Mouse (Mus musculus) hindbrain, embryonic 13.5 days (tissue): ENCODE measurements around the gene Rpa1. TPM values are rescaled to one million over a fixed set of nuclear protein-coding genes. Genes with fewer than 3 reads are reported as not detected.

Source experiments
- ATAC-seq: fragments of 200-750 bp; cut with Nextera tagmentation; 2 replicates; pipeline ENCODE4 v1.8.0; 2017; ENCODE audit warnings: moderate TSS enrichment; ENCODE audit not compliant: low FRiP score
- H3K27ac ChIP-seq: fragments of 300-500 bp; sonication (generic); 2 replicates; pipeline ENCODE4 v1.5.1; 2015; ENCODE audit warnings: inconsistent platforms, mild to moderate bottlenecking, moderate library complexity
- H3K27me3 ChIP-seq: fragments of 300-500 bp; sonication (generic); 2 replicates; pipeline ENCODE4 v1.6.1; 2015; ENCODE audit warnings: mild to moderate bottlenecking, inconsistent platforms
- H3K36me3 ChIP-seq: fragments of 300-500 bp; sonication (generic); 2 replicates; pipeline ENCODE4 v1.6.1; 2015; ENCODE audit warnings: mild to moderate bottlenecking, inconsistent platforms
- H3K4me1 ChIP-seq: fragments of 300-500 bp; sonication (generic); replicated peaks from 2 replicates; pipeline ENCODE4 v1.6.1; 2015; ENCODE audit warnings: inconsistent platforms
- H3K4me2 ChIP-seq: fragments of 300-500 bp; sonication (generic); 2 replicates; pipeline ENCODE4 v1.6.1; 2015; ENCODE audit warnings: inconsistent platforms, mild to moderate bottlenecking, moderate library complexity
- H3K4me3 ChIP-seq: fragments of 300-500 bp; sonication (generic); 2 replicates; pipeline ENCODE4 v1.5.1; 2015; ENCODE audit warnings: mild to moderate bottlenecking, inconsistent platforms
- H3K9ac ChIP-seq: fragments of 300-500 bp; sonication (generic); 2 replicates; pipeline ENCODE4 v1.6.1; 2015; ENCODE audit warnings: mild to moderate bottlenecking, inconsistent platforms
- H3K9me3 ChIP-seq: fragments of 300-500 bp; sonication (generic); 2 replicates; pipeline ENCODE4 v1.6.1; 2016; ENCODE audit warnings: inconsistent platforms
- WGBS: fragments of 180-500 bp; shearing (Covaris S2); methylation state at CpG from one replicate; pipeline ENCODE4 v1.1.7; 2015; 5-methylcytosine and 5-hydroxymethylcytosine counted together
- microRNA-seq: library from miRNA; unstranded; fragments of <30 nt; microRNA quantifications from one replicate; pipeline ENCODE4, GENCODE M21; 2016
- polyA plus RNA-seq: library from polyadenylated mRNA; unstranded; fragments of >200 nt; fragmentation: Nextera tagmentation; extraction: Ambion mirVana; gene quantifications from 2 replicates; pipeline ENCODE4 v1.2.1, GENCODE M21; 2015

Rpa1 gene
- polyA plus RNA-seq, 1 experiment from 2014 or later: 63.6 TPM

DNA sequence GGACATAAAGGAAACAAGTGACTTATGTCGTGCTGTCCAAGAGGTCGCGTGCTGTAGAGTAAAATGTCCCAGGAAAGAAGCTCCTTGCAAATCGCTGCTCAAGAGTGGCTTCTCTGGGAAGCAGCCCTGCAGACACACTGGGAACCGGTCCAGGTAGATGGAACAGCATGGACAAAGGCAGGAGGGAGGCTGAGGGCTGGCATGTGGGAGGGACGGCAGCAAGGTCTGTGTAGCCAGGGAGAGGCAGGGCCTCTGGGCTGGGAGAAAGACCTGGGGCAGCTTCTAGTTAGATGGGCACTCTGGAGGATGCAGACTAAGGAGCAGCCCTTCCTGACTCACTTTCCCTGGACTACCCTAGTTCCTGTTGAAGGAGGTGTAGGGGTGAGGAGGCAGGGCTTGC is 88.7 kb downstream of the Rpa1 start:
- Histone ChIP-seq H3K27ac (no peak overlapping the region), H3K27me3 (no peaks in the 10 kb centered on the region), H3K36me3 (no peaks in the 10 kb centered on the region), H3K4me2 (no peak overlapping the region), H3K4me3 (no peak overlapping the region), H3K4me1 (peaks cover 61% of the 10 kb centered on the region), H3K9me3 (no peaks in the 10 kb centered on the region), H3K9ac (no peak overlapping the region)
- no peak for ATAC-seq
- 75% methylated on average over 6 of the region's 6 CpGs for WGBS

DNA sequence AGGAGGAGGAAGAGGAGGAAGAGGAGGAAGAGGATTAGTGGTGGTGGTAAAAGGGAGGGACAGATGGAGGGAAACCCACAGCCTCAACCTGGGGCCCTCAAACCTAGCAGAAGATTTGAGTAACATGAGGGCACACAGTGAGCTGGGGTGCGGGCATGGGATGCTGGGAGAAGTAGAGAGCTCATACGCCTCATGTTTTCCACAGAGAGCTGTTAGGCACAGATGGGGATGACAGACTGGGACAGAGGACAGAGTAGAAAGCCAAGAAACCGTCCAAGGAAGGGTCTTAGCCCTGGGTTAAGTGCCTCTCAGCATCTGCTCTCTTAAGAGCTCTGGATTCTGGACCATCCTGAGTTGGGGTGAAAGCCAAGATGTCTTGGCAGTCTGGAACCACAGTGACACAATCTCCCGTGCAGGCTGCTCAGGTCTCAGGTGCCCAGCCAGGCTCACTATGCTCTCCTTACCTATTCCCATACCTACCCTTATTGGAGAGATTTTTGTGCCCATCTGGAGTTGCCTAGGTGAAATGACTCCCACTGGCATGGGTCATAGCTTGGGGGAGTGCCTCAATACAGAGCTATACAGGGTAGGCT is 91.0 kb downstream of the Rpa1 start:
- no peak for ATAC-seq
- H3K4me3 ChIP-seq: no peak overlapping the region
- no peaks in the 10 kb centered on the region for H3K36me3 ChIP-seq
- H3K27ac ChIP-seq: no peak overlapping the region
- WGBS: 76% methylated on average over 4 of the region's 4 CpGs
- H3K9ac ChIP-seq: no peak overlapping the region
- no peaks in the 10 kb centered on the region for H3K27me3 ChIP-seq
- no peak overlapping the region for H3K4me2 ChIP-seq
- peaks cover 41% of the 10 kb centered on the region for H3K4me1 ChIP-seq
- H3K9me3 ChIP-seq: no peaks in the 10 kb centered on the region

DNA sequence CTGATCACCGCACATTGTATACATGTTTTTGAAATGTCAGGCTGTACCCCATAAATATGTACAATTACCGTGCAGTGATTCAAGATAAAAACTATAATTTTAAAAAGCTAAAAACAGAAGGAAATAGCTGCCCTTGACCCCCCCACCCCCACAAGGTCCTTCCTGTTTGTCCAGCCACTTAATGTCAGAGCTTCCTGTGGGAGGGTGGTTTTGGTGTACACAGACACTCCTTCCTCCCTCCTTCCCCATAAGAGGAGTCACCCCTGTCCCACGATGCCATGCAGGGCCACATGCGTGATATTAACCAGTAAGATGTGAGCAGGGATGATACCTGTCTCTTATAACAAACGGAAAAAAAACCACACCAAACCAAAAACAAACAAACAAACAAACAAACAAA is 92.8 kb downstream of the Rpa1 start:
- Histone ChIP-seq H3K27ac (no peak overlapping the region), H3K27me3 (no peaks in the 10 kb centered on the region), H3K36me3 (no peaks in the 10 kb centered on the region), H3K9ac (no peak overlapping the region), H3K9me3 (no peaks in the 10 kb centered on the region), H3K4me1 (peaks cover 22% of the 10 kb centered on the region), H3K4me3 (no peak overlapping the region), H3K4me2 (no peak overlapping the region)
- no peak for ATAC-seq
- 86% methylated on average over 5 of the region's 5 CpGs for whole genome bisulfite sequencing

DNA sequence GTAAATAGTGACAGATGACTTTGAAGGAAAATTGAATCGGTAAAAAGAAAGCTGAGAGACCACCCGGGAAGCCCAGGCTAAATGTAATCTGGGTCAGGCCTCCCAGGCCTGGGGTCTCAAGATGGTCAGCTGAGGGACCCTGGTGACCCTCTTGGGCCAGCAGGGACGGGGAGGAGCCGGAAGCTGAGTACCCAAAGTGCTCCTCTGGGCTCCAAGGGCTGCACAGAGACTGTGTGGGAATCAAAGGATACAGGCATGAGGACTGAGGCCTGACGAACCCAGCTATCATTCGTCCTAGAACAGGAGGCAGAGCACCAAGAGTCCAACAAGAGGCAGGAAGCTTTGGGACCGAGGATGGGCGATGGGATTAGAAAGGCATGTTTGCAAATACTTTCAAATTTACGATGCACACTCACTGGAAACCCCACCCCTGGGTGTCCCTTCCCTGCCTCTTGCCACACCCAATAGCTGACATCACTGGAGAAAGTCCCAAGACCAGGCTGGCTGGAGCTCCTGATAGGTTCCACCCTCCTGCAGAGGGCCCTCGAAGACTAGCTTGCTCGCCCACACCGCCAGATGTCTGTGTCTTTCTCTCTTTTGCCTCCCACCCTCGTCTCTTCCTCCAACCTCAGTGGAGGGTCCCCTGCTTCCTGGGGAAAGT is 93.7 kb downstream of the Rpa1 start:
- Histone ChIP-seq H3K4me3 (no peak overlapping the region), H3K9me3 (no peaks in the 10 kb centered on the region), H3K27me3 (no peaks in the 10 kb centered on the region), H3K27ac (no peak overlapping the region), H3K4me1 (peaks cover 21% of the 10 kb centered on the region), H3K9ac (no peak overlapping the region), H3K36me3 (no peaks in the 10 kb centered on the region), H3K4me2 (no peak overlapping the region)
- WGBS: 74% methylated on average over 13 of the region's 13 CpGs
- ATAC-seq: no peak

- H3K36me3 ChIP-seq: no peaks in the 10 kb centered on the region
- H3K4me2 ChIP-seq: no peak overlapping the region
- H3K27ac ChIP-seq: no peak overlapping the region
- 57% methylated on average over 7 of the region's 7 CpGs for WGBS
- H3K9me3 ChIP-seq: no peaks in the 10 kb centered on the region
- H3K9ac ChIP-seq: no peak overlapping the region
- no peak for ATAC-seq
- H3K4me1 ChIP-seq: peaks cover 25% of the 10 kb centered on the region
- no peaks in the 10 kb centered on the region for H3K27me3 ChIP-seq
- H3K4me3 ChIP-seq: no peak overlapping the region
Observed at GRCm38 (mm10) chr11:75251557-75252070, 96.5 kb downstream of the Rpa1 start.

GRCm38 (mm10) chr11:75251006-75251512 is 97.1 kb downstream of the Rpa1 start:
- Histone ChIP-seq H3K4me2 (no peak overlapping the region), H3K4me1 (peaks cover 27% of the 10 kb centered on the region), H3K9me3 (no peaks in the 10 kb centered on the region), H3K36me3 (no peaks in the 10 kb centered on the region), H3K4me3 (no peak overlapping the region), H3K27ac (no peak overlapping the region), H3K27me3 (no peaks in the 10 kb centered on the region), H3K9ac (no peak overlapping the region)
- WGBS: 83% methylated on average over 4 of the region's 4 CpGs
- ATAC-seq: no peak

- Histone ChIP-seq H3K4me3 (no peak overlapping the region), H3K27ac (peak overlapping the region; percentile 58), H3K4me1 (peaks cover 37% of the 10 kb centered on the region), H3K9ac (no peak overlapping the region), H3K36me3 (no peaks in the 10 kb centered on the region), H3K4me2 (no peak overlapping the region), H3K27me3 (no peaks in the 10 kb centered on the region), H3K9me3 (no peaks in the 10 kb centered on the region)
- 82% methylated on average over 9 of the region's 9 CpGs for WGBS
- ATAC-seq: no peak
Observed at GRCm38 (mm10) chr11:75249588-75249987, 98.5 kb downstream of the Rpa1 start.

Small RNAs within 50 kb of the gene (microRNA-seq; reads per million reads assigned to microRNA genes)
- gene Gm47300: not detected

Other genes with a start within 250 kb of the Rpa1 start
- 3.4 TPM in 2 replicates for gene Hic1, start 178.8 kb downstream of the Rpa1 start, polyA plus RNA-seq
- gene Ovca2, start 169.5 kb downstream of the Rpa1 start, polyA plus RNA-seq: 17.0 and 18.2 TPM in 2 replicates
- 14.4 and 15.5 TPM in 2 replicates for gene Dph1, start 157.1 kb downstream of the Rpa1 start, polyA plus RNA-seq
- 6.2 and 8.0 TPM in 2 replicates for gene Rtn4rl1, start 154.5 kb downstream of the Rpa1 start, polyA plus RNA-seq
- 16.9 and 17.6 TPM in 2 replicates for gene Smyd4, start 109 bp upstream of the Rpa1 start, polyA plus RNA-seq
- 55.4 and 63.1 TPM in 2 replicates for gene Serpinf1, start 74.4 kb upstream of the Rpa1 start, polyA plus RNA-seq
- 0.12 TPM in 1 of 2 replicates, not detected in the other for gene Serpinf2, start 91.3 kb upstream of the Rpa1 start, polyA plus RNA-seq
- gene Wdr81, start 106.4 kb upstream of the Rpa1 start, polyA plus RNA-seq: 6.2 and 7.1 TPM in 2 replicates
- 2.7 and 3.4 TPM in 2 replicates for gene Tlcd2, start 113.4 kb upstream of the Rpa1 start, polyA plus RNA-seq
- gene Prpf8, start 138.5 kb upstream of the Rpa1 start, polyA plus RNA-seq: 49.2 and 51.8 TPM in 2 replicates
- 1.4 and 1.5 TPM in 2 replicates for gene Rilp, start 161.8 kb upstream of the Rpa1 start, polyA plus RNA-seq
- 4.6 and 4.8 TPM in 2 replicates for gene Scarf1, start 165.2 kb upstream of the Rpa1 start, polyA plus RNA-seq
- gene Slc43a2, start 183.4 kb upstream of the Rpa1 start, polyA plus RNA-seq: 19.7 and 21.0 TPM in 2 replicates
- 94.8 and 101 TPM in 2 replicates for gene Pitpna, start 239.8 kb upstream of the Rpa1 start, polyA plus RNA-seq